Mouse (Mus musculus): Measurements from ENCODE around the gene Dact1. TPM values are rescaled to one million over a fixed set of nuclear protein-coding genes. Genes with fewer than 3 reads are reported as not detected.

Dact1 gene
- polyA plus RNA-seq, 1 experiment from 2014 or later, result 21.2 TPM

- Histone ChIP-seq H3K4me3 (no peak overlapping the region), H3K27ac (peak overlapping the region; percentile 15; the same call in 1 of the 2 replicates), H3K27me3 (0 out of 2 replicates have a peak, but pooled peaks cover 6% of the 10 kb centered on the region), H3K4me2 (replicated peaks) (peak overlapping the region; percentile 31; the same call in 1 of the 2 replicates), H3K36me3 (no peaks in the 10 kb centered on the region), H3K9me3 (no peaks in the 10 kb centered on the region), H3K4me1 (peaks cover 20% of the 10 kb centered on the region), H3K9ac (no peak overlapping the region)
- ATAC-seq (ENCODE audit: low FRiP score, low read depth), result no peak
- 26% methylated on average over 7 of the region's 7 CpGs for WGBS
Measured at GRCm38 (mm10) chr12:71345471-71345870, 35.8 kb downstream of the Dact1 start.

- no peak overlapping the region for H3K9ac ChIP-seq
- 0 out of 2 replicates have a peak, but pooled peaks cover 6% of the 10 kb centered on the region for H3K27me3 ChIP-seq
- H3K36me3 ChIP-seq, result no peaks in the 10 kb centered on the region
- peak overlapping the region; percentile 31 for H3K4me2 ChIP-seq (replicated peaks)
- WGBS, result 29% methylated on average over 5 of the region's 5 CpGs
- H3K9me3 ChIP-seq, result no peaks in the 10 kb centered on the region
- no peak overlapping the region for H3K4me3 ChIP-seq
- ATAC-seq (ENCODE audit: low FRiP score, low read depth), result no peak
- peaks cover 20% of the 10 kb centered on the region for H3K4me1 ChIP-seq
- H3K27ac ChIP-seq, result peak overlapping the region; percentile 22; the same call in 1 of the 2 replicates
Measured at GRCm38 (mm10) chr12:71346071-71346470, 36.4 kb downstream of the Dact1 start.

GRCm38 (mm10) chr12:71348401-71348896 is 38.8 kb downstream of the Dact1 start:
- Histone ChIP-seq H3K4me2 (replicated peaks) (no peak overlapping the region), H3K36me3 (no peaks in the 10 kb centered on the region), H3K27ac (no peak overlapping the region; the same call in 1 of the 2 replicates), H3K4me1 (peaks cover 20% of the 10 kb centered on the region), H3K27me3 (0 out of 2 replicates have a peak, but pooled peaks cover 6% of the 10 kb centered on the region), H3K9ac (no peak overlapping the region), H3K9me3 (no peaks in the 10 kb centered on the region), H3K4me3 (no peak overlapping the region)
- 58% methylated on average over 8 of the region's 8 CpGs for whole genome bisulfite sequencing
- ATAC-seq (ENCODE audit: low FRiP score, low read depth), result no peak

GRCm38 (mm10) chr12:71350077-71350476 is 40.4 kb downstream of the Dact1 start:
- Histone ChIP-seq H3K36me3 (no peaks in the 10 kb centered on the region), H3K27ac (no peak overlapping the region), H3K4me2 (replicated peaks) (no peak overlapping the region), H3K9me3 (no peaks in the 10 kb centered on the region), H3K27me3 (0 out of 2 replicates have a peak, but pooled peaks cover 6% of the 10 kb centered on the region), H3K4me1 (peaks cover 22% of the 10 kb centered on the region), H3K4me3 (no peak overlapping the region), H3K9ac (no peak overlapping the region)
- no peak for ATAC-seq (ENCODE audit: low FRiP score, low read depth)
- 76% methylated on average over 2 of the region's 2 CpGs for WGBS

- Histone ChIP-seq H3K4me3 (no peak overlapping the region), H3K27ac (no peak overlapping the region), H3K4me1 (0 out of 2 replicates have a peak, but pooled peaks cover 3% of the 10 kb centered on the region), H3K36me3 (no peaks in the 10 kb centered on the region), H3K9me3 (0 out of 2 replicates have a peak, but pooled peaks cover 5% of the 10 kb centered on the region), H3K4me2 (replicated peaks) (no peak overlapping the region), H3K27me3 (no peaks in the 10 kb centered on the region), H3K9ac (no peak overlapping the region)
- no peak for ATAC-seq (ENCODE audit: low FRiP score, low read depth)
- WGBS, result 57% methylated on average over 10 of the region's 10 CpGs
Measured at GRCm38 (mm10) chr12:71354656-71355055, 45.0 kb downstream of the Dact1 start.

GRCm38 (mm10) chr12:71355092-71355491 is 45.4 kb downstream of the Dact1 start:
- Histone ChIP-seq H3K4me1 (0 out of 2 replicates have a peak, but pooled peaks cover 3% of the 10 kb centered on the region), H3K4me3 (no peak overlapping the region), H3K4me2 (replicated peaks) (no peak overlapping the region), H3K27me3 (no peaks in the 10 kb centered on the region), H3K9ac (no peak overlapping the region), H3K9me3 (0 out of 2 replicates have a peak, but pooled peaks cover 5% of the 10 kb centered on the region), H3K27ac (no peak overlapping the region), H3K36me3 (no peaks in the 10 kb centered on the region)
- no peak for ATAC-seq (ENCODE audit: low FRiP score, low read depth)
- WGBS, result 51% methylated on average over 3 of the region's 3 CpGs

GRCm38 (mm10) chr12:71361616-71362015 is 51.9 kb downstream of the Dact1 start:
- Histone ChIP-seq H3K9ac (no peak overlapping the region), H3K4me1 (no peaks in the 10 kb centered on the region), H3K9me3 (0 out of 2 replicates have a peak, but pooled peaks cover under 1% of the 10 kb centered on the region), H3K36me3 (no peaks in the 10 kb centered on the region), H3K4me3 (no peak overlapping the region), H3K4me2 (replicated peaks) (no peak overlapping the region), H3K27me3 (peaks cover under 1% of the 10 kb centered on the region; the same call in 1 of the 2 replicates), H3K27ac (no peak overlapping the region)
- no peak for ATAC-seq (ENCODE audit: low FRiP score, low read depth)
- WGBS, result 84% methylated on average over 7 of the region's 7 CpGs

- H3K27ac ChIP-seq, result no peak overlapping the region
- no peaks in the 10 kb centered on the region for H3K9me3 ChIP-seq
- H3K4me3 ChIP-seq, result no peak overlapping the region
- H3K36me3 ChIP-seq, result no peaks in the 10 kb centered on the region
- H3K27me3 ChIP-seq, result peaks cover 8% of the 10 kb centered on the region; the same call in 1 of the 2 replicates
- H3K4me1 ChIP-seq, result no peaks in the 10 kb centered on the region
- ATAC-seq (ENCODE audit: low FRiP score, low read depth), result no peak
- no peak overlapping the region for H3K4me2 ChIP-seq (replicated peaks)
- H3K9ac ChIP-seq, result no peak overlapping the region
- WGBS, result 90% methylated on average over 8 of the region's 8 CpGs
Measured at GRCm38 (mm10) chr12:71362425-71362824, 52.7 kb downstream of the Dact1 start.

- ATAC-seq (ENCODE audit: low FRiP score, low read depth), result no peak
- Histone ChIP-seq H3K9me3 (no peaks in the 10 kb centered on the region), H3K27me3 (peaks cover 15% of the 10 kb centered on the region), H3K27ac (no peak overlapping the region), H3K9ac (no peak overlapping the region), H3K4me1 (no peaks in the 10 kb centered on the region), H3K36me3 (no peaks in the 10 kb centered on the region), H3K4me3 (no peak overlapping the region), H3K4me2 (replicated peaks) (no peak overlapping the region)
- 62% methylated on average over 7 of the region's 7 CpGs for WGBS
Measured at GRCm38 (mm10) chr12:71364106-71364505, 54.4 kb downstream of the Dact1 start.

GRCm38 (mm10) chr12:71364531-71364930 is 54.8 kb downstream of the Dact1 start:
- Histone ChIP-seq H3K4me2 (replicated peaks) (no peak overlapping the region), H3K9ac (no peak overlapping the region), H3K27ac (no peak overlapping the region), H3K4me3 (no peak overlapping the region), H3K27me3 (peaks cover 18% of the 10 kb centered on the region), H3K4me1 (no peaks in the 10 kb centered on the region), H3K36me3 (no peaks in the 10 kb centered on the region), H3K9me3 (no peaks in the 10 kb centered on the region)
- WGBS, result 95% methylated on average over 3 of the region's 3 CpGs
- no peak for ATAC-seq (ENCODE audit: low FRiP score, low read depth)

GRCm38 (mm10) chr12:71365208-71365607 is 55.5 kb downstream of the Dact1 start:
- H3K27me3 ChIP-seq, result peaks cover 24% of the 10 kb centered on the region
- H3K4me3 ChIP-seq, result no peak overlapping the region
- H3K36me3 ChIP-seq, result no peaks in the 10 kb centered on the region
- no peaks in the 10 kb centered on the region for H3K9me3 ChIP-seq
- no peak overlapping the region for H3K9ac ChIP-seq
- no peak overlapping the region for H3K4me2 ChIP-seq (replicated peaks)
- ATAC-seq (ENCODE audit: low FRiP score, low read depth), result no peak
- WGBS, result 69% methylated on average over 7 of the region's 7 CpGs
- no peak overlapping the region for H3K27ac ChIP-seq
- no peaks in the 10 kb centered on the region for H3K4me1 ChIP-seq

GRCm38 (mm10) chr12:71366175-71366574 is 56.5 kb downstream of the Dact1 start:
- ATAC-seq (ENCODE audit: low FRiP score, low read depth), result no peak

GRCm38 (mm10) chr12:71368631-71369030 is 58.9 kb downstream of the Dact1 start:
- H3K27ac ChIP-seq, result no peak overlapping the region
- H3K27me3 ChIP-seq, result peaks cover 44% of the 10 kb centered on the region
- H3K4me3 ChIP-seq, result no peak overlapping the region
- ATAC-seq (ENCODE audit: low FRiP score, low read depth), result no peak
- H3K9me3 ChIP-seq, result no peaks in the 10 kb centered on the region
- H3K36me3 ChIP-seq, result no peaks in the 10 kb centered on the region
- H3K4me1 ChIP-seq, result peaks cover 11% of the 10 kb centered on the region
- no peak overlapping the region for H3K9ac ChIP-seq
- no peak overlapping the region for H3K4me2 ChIP-seq (replicated peaks)
- 77% methylated on average over 5 of the region's 5 CpGs for WGBS

More at GRCm38 (mm10) chr12:71366175-71366574, 56.5 kb downstream of the Dact1 start:
- WGBS, result 59% methylated on average over 6 of the region's 6 CpGs
- no peak overlapping the region for H3K4me3 ChIP-seq
- H3K4me1 ChIP-seq, result no peaks in the 10 kb centered on the region
- H3K27ac ChIP-seq, result no peak overlapping the region
- no peaks in the 10 kb centered on the region for H3K36me3 ChIP-seq
- H3K4me2 ChIP-seq (replicated peaks), result no peak overlapping the region
- H3K9ac ChIP-seq, result no peak overlapping the region
- H3K9me3 ChIP-seq, result no peaks in the 10 kb centered on the region
- peaks cover 29% of the 10 kb centered on the region for H3K27me3 ChIP-seq
